Mouse (Mus musculus) C2C12 (cell line): ENCODE data around the gene Fmod.

ENCODE experiments used
- CTCF ChIP-seq: IDR thresholded peaks from one replicate; pipeline ENCODE4 v1.5.1; 2011; ENCODE audit not compliant: control insufficient read depth, insufficient read depth, insufficient read length
- MYOG ChIP-seq: IDR thresholded peaks from one replicate; pipeline ENCODE4 v1.6.1; 2011; ENCODE audit not compliant: control insufficient read depth, insufficient read length; ENCODE audit errors: extremely low read depth

- TF ChIP-seq CTCF (no peak), MYOG (no peak)
Measured at GRCm38 (mm10) chr1:134055666-134056245, 18.7 kb downstream of the Fmod start.
